Mouse (Mus musculus) spleen, adult 12 weeks (tissue): ENCODE results near the gene Igf2bp1.

Source experiments
- DNase-seq: peaks from one replicate; pipeline ENCODE4 v3.0.0; 2022; ENCODE audit warnings: low spot score

Gene Igf2bp1

DNA sequence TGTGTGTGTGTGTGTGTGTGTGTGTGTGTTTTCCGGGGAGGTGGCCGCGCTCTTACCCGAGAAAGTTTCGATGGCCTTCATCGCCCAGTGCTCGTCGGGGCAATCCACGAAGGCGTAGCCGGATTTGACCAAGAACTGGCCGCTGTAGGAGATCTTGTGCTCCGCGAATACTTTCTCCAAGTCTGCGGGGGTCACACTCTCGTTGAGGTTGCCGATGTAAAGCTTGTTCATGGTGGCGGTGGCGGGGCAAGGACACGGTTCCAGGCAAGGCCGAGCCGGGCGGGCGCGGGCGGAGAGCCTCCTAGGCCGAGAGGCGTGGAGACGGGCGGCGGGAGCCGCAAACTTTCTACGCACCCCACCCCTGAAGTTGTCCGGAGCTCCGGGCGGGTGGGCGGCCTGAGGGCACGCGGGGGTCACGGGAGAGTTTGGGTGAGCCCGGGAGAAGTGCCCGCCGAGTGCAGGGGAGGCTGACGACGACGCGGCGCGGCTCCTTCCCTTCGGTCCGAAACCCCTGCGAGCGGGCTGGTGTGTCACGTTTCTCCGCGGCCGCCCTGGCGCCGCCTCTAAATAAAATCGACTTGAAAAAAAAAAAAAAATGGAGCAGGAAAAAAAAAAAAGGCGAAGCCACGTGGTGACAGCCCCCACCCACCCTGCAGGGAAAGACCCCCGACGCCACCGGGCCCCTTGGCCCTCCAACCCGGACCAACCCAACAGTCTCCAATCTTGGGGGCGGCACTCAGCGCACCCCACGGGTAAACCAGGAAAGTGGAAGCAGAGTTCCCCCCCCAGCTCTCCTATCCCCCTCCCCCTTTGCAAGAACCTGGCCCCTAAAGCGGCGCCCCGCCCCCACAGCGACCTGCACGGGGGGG lies at the start of gene Igf2bp1:
Gene Igf2bp1 (minus strand): TSS at position 538 of the 869 bp plus-strand sequence.
- no peak for DNase-seq

DNA sequence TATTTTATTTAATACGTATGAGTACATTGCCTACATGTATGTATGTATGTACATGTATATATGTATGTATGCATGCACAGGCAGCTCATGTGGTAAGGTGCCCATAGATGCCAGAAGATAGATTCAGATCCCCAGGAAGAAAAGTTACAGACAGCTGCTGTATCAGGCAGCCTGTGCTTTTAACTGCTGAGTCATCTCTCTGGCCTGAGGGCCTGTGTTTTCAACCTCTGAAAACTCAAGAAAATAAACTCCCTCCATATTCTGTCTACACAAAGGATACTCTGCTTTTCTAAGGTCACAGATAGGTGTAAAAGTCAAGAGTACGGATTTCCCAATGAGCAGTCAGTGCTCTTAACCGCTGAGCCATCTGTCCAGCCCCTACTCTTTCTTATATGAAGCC lies 45.1 kb upstream of the Igf2bp1 start:
- no peak for DNase-seq

DNA sequence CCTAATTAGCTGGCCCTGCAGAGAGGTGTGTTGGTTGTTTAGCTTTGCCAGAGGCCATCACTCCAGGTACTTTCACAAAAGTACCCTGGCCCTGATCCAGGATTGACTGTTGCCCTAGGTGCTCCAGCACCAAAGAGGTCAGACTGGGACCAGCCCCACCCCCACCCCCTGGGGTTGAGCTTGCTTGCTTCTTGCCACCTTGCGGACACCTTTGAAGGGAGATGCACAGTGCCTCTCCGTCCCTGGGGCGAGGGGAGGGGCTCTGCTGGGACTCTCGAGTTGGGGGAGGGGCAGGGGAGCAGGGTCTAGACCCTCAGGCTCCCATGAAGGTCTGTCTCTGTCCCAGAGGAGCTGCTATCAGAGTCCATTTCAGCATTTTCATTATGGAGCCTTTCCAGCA lies 44.2 kb upstream of the Igf2bp1 start:
- DNase-seq = no peak

DNA sequence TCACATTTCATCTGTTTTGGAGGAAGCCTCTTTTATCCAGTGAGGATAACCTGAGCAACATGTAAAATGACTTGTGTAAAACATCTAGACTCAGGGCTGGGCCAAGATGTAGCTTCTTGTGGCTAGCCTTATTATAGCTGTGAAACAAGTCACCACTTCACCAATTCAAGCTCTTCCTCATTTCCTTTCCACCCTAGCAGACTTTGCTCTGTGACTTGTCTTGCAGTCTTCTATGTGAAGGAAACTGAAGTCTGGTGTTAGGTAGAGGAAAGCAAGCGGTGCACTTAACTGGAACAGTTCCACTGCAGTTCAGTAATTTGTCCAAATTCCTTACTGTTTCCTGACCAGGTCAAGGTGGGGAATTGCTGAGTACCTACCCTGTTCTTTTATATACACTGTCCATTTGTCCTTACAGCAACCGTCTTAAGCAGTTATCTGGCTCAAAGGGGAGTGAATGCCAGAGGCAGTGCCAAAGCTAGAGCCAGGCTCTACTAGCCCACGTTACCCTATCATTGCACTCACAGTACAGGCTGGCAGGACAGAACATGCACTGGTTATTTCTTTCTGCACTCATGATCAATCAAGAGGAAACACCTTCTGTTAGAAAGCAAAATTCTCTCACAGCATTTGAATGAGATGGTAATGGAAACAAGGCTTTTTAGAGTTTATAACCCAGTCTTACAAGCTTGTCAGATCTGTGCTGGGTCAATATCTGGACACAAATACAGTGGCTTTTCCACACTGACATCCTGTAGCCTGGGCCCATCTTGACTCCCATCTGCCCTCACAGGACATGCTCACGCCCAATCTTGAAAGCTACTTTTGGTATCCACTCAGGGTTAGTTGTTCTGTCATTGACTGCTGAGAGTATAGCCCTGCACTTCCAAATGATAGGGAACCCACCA lies 42.0 kb upstream of the Igf2bp1 start:
- no peak for DNase-seq

DNA sequence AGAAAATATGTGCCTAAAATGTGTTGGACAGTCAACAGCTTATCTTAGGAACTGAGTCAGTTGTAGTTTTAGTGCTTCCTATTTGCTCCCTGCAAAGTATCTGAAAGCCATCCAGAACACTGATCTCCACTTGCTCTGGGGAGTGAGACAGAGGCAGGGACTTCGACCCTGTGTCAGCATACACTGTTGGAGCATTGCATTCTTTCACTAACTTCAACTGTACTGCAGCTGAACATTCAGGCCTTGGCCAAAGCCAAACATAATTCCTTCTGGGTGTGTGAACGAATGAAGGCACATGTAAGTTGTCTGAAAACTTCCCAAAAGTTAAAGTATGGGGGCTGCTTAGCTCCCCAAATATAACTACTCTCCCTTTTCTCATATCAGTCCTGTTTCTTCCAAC lies 41.1 kb upstream of the Igf2bp1 start:
- DNase-seq = no peak

DNA sequence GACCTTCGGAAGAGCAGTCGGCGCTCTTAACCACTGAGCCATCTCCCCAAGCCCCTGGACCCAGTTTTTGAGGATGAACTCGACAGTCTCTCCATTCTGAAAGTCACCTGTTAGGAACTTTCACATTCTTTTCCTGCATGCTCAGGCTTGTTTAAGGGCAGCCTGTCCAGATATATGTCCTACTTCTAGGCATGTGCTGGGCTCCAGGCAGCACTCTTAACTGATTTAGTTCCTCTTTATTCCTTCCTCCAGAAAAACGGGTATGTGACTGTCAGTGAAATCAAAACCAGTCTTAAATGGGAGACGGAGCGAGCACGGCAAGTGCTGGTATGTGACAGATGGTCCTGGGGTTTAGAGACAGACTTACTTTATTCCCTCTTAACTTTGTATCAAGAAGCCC lies 40.3 kb upstream of the Igf2bp1 start:
- DNase-seq = no peak

DNA sequence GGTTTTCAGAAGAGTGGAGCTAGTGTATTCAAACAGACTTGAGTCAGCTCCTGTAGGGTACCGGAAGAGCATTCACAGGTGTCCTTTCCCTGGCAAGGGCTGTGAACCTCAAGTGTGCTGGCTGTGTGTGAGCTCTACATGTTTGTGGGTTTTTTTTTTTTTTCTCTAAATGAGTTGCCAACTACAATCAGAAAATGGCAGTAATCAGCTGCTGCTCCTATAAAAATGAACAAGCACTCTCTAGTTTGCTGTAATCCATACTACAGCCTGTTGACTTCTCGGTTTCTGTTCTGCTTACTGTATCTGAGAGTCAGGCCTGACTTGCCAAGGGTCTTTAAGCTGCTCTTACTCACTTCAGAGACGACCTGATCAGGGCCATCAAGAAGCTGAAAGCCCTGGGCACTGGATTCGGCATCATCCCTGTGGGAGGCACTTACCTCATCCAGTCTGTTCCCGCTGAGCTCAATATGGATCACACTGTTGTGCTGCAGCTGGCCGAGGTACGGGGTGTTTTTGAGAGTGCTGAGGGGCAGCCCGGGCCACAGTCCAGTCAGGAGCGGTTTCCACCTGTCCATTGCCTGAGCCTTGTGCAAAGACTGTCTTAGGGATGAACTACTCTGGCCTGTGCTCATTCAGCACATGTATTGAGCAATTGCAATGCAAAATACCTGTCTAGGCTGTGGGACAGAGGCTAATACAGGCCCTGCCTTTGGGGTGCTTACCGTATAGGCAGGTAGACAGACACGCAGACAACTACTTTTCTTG lies 39.2 kb upstream of the Igf2bp1 start:
- no peak for DNase-seq

DNA sequence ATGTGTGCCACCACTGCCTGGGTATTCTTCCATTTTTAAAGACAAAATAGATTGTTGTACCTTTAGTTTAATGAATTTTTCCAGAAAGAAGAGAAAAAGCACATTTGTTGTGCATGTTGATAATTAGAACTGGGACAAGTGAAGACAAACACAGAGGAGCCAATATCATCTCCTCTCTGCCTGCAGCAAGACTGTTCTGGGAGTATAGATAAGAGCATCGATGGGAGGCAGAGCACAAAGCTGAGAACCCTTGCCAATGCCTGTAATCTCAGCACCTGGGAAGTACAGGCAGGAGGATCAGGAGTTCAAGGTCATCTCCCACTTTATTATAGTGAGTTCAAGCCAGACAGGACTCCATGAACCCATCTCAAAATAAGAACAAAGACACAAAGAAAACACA lies 32.8 kb upstream of the Igf2bp1 start:
- DNase-seq = no peak

DNA sequence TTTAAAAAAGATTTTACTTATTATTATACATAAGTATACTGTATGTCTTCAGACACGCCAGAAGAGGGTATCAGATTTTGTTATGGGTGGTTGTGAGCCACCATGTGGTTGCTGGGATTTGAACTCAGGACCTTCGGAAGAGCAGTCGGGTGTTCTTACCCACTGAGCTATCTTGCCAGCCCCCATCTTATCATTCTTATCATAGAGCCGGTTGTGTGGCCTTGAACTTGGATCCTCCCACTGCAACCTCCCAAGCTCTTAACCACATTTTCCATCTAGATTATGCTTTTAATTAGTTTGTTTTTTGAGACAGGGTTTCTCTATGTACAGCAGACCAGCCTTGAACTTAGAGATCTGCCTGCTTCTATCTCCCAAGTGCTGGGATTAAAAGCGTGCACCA lies 31.8 kb upstream of the Igf2bp1 start:
- DNase-seq = no peak

DNA sequence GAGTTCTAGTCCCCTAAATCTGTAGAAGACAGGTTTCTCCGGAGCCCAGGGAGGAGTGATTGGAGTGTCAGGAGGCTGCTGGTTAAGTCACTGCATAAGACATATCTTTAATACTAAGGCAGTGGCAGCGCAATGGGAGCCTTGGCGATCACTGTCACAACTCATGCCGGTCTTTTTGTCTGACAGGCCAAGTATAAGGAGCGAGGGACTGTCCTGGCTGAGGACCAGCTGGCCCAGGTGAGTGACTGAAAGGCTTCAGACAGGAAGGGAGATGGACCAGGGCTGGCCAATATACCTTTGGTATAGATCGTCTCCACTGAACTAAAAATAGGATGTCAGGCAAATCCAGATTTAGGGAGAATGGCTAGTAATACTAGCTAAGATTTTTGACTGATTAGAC lies 29.4 kb upstream of the Igf2bp1 start:
- no peak for DNase-seq

DNA sequence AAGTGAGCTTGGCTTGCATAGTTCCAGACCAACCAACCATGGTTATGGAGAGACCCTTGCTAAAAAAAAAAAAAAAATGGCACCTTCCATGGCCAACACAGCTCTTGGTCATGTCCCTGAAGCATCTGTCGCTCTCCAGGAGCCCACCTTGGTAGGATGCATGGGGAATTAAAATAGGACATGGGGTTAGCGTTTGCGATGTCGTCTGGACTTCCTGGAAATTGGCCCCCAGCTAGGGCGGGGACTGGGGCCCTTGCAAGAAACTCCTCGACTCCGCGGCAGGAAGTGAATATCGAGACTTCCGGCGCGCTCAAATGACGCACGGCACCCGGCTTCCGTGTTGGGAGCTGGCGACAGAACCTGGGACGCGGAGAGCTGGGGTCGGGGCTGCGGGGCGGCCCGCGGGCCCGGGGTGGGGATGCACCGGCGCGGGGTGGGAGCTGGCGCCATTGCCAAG lies 28.9 kb upstream of the Igf2bp1 start, which contains the start of gene Snf8:
Gene Snf8 (plus strand): TSS at position 290 of the 457 bp plus-strand sequence.
- DNase-seq = peak; percentile 89

DNA sequence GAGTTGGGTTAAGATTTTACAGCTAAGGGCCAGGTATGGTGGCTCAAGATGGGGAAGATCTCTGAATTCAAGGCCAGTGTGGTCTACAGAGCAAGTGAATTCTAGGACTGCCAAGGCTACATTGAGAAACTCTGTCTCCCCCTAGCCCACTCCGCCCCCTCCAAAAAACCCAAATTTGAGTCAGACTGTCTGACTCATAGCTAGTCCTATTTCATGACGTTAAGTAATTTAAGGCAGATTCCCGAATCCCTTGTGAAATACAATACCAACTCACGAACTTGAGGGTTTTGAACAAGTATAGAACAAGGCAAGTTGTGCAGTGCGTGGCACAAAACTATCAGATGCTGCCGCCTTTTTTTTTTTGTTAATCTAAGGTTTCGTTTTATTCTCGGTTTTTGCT lies 28.4 kb upstream of the Igf2bp1 start:
- DNase-seq = no peak

DNA sequence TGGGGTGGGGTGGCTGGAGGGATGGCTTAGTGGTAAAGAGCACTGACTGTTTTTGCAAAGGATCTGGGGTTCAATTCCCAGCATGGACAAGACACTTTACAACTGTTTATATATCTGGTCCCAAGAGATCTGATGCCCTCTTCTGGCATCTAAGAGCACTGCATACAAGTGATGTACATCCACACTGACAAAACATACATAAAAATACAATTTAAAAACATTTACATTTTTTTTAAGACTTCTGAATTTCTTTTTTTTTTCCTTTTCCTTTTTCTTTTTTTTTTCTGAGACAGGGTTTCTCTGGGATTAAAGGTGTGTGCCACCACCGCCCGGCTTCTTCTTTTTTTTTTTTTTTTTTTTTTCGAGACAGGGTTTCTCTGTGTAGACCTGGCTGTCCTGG lies 27.5 kb upstream of the Igf2bp1 start:
- no peak for DNase-seq

DNA sequence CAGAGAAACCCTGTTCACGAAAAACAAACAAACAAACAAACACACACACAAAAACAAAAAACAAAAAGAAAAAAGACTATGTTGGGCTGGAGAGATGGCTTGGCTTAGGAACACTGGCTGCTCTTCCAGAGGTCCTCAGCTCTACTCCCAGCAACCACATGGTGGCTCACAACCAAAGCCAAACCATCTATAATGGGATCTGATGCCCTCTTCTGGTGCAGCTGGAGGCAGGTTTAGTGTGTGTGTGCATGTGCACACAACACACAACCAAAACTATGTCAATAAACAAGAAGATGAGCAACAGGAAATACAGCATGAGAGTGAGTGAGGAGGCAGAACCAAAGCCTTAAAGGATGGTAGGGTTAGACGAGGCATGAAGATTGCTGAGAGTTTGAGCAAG lies 26.0 kb upstream of the Igf2bp1 start:
- no peak for DNase-seq

DNA sequence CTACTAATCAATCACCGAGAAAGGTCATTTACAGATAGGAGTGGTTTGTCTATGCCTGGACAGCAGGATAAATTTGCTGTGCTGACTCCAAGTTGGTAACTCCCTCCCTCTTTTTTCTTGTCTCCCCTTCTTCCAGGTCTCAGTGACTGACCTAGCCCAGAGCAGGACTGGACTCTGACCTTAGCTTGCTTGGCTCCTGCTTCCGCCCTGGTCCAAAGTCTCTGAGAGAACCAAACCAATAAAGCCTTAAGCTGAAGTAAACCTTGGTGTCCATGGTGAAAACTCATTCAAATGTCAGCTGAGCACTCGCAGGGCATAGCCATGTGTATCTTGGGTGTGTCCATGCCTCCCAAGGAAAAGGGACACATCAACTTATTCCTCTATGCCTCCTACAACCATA lies 24.8 kb upstream of the Igf2bp1 start:
- DNase-seq = no peak

DNA sequence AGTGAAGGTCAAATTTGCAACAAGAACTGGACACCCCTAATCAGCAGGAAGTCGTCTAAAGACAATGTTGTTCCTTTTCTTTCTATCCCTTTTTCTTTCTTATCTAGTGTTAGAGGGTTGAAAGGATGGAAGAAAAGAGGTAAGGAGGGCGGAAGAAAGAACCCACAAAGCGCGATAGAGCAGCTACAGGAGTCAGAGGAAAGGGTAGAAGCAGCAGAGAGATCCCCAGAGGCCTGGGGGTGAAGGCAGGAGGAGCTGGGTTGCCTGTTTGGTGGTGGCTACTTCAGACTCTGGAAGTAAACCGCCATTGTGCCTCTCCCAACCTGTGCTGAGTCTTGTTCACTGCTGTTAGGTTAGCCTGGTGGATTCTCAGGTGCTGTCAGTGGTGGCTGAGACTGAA lies 22.4 kb upstream of the Igf2bp1 start:
- no peak for DNase-seq

DNA sequence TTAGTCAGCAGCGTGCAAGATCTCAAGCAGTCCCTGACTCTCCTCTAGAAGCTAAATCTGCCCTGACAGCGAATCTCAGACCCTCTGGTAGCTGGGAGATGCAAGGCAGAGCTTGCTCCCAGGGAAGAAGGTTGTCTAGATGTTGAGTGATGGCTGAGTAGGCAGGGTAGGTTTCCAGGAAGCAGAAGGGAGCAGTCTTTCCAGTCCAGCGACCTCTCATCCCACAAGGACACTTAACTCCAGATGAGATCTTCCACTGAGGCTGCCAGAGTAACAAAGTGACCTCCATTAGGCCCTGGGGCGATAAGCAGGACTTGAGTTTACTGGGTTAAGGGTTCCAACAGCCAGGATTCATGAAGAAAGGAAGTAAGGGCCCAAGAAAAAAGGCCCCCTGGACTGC lies 14.9 kb upstream of the Igf2bp1 start:
- no peak for DNase-seq

DNA sequence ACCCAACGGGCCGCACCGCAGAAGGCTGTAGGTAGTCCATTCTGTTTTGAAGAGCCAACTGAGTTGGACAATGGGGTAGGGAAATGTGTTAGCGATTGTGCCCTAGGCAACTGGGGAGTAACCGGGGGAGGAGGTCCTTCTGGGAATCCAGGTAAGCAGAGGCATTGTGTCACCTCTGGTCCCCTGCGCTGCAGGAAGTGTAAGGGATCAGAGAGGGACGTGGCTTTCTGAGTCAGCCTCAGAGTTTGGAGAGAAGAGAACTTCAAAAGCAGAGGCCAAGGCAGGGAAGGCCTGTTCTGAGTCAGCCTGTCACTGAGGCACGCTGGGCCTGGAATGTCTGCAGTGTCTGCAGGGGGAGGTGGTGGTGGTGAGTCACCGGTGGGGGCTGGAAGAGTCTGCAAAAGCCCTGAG lies 12.2 kb upstream of the Igf2bp1 start:
- DNase-seq = no peak

DNA sequence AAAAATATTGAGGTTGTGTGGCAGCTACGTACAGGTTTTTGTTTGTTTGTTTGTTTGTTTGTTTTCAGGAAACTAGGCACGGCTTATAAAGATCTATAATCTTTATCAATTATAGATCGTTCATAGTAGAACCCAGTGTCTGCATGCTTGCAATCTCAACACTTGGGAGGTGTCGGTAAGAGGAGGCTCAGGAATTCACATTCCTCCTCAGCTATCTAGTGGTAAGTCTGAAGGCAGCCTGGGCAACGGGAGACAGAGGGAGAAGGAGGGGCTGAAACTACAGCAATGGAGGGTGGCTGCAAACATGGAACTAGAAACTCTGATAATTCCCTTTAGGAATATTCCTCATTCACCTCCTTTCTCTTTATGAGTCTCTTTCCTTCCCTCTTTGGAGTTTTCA lies 9.7 kb upstream of the Igf2bp1 start:
- no peak for DNase-seq

DNA sequence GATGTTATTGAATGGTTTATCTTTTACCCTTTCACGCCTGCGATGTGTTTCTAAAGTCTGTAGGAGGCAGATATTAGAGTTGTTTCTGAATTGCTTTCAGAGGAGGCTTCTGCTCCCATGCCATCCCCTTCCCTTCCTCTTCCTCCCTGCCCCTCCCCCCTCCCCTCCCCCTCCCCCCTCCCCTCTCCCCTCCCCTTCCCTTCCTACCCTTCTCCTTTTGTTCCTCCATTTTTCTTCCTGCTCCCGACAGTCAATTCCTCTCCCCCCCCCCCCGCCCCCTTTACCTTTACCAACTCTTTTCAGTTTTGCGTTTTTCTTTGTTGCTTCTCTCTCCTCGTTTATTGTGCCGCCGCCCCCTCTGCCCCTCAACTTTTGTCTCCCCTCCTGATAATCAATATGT lies 6.2 kb upstream of the Igf2bp1 start:
- no peak for DNase-seq

DNA sequence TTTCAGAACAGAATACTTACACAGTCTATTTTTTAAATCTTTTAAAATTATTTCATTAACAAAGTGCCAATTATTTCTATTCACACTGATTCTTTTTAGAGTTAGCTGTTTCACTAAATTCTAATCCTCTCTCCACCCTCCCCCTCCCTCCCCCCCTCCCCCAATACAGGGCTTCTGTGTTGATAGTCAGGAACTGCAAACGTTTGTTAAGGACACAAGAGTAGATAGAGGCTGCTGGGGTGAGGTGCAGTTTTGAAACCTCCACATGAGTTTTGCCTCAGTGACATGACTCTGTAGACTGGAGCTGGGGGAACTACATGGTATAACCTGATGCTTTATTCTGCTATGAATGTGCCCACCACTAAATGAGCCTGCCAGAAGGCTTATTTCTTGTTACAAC lies 3.1 kb upstream of the Igf2bp1 start:
- no peak for DNase-seq

DNA sequence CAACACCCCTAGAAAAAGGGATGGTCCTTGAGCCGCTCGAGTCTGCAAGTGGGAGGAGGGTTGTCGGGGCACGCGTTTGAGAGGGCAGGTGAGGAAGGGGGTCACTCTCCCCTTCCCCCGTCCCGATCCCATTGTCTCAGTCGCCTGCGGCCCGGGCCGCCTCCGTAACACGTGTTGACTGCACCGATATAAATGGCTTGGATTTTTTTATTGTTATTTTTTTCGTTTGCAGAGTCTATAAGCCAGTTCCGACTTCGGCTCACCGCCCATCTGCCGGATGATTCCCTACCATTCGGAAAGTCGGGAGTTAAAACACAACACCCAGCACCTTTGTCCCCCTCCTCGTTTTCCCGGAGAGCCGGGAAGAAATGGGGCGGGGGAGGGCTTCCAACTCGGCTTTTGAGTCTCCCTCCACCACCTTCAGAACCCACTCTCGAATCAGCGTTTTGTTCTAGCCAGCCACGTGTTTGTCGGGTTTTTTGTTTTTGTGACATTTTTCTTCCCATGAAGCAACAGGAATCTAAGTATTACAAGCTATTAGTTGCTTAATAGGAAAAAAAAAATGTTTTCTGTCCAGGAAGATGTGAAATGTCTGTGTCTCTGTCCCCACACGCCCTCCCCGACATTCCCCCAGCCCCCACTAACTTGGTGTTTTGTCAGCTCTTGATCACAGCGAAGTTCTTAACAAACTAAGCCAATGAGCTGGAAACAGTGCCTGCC lies 1.9 kb upstream of the Igf2bp1 start:
- no peak for DNase-seq
